Mouse (Mus musculus) cerebellum, adult 11 months (tissue): ENCODE results near the gene Oit1.

Source experiments
- DNase-seq: peaks from one replicate; pipeline ENCODE4 v3.0.0; 2022

Gene Oit1

DNA sequence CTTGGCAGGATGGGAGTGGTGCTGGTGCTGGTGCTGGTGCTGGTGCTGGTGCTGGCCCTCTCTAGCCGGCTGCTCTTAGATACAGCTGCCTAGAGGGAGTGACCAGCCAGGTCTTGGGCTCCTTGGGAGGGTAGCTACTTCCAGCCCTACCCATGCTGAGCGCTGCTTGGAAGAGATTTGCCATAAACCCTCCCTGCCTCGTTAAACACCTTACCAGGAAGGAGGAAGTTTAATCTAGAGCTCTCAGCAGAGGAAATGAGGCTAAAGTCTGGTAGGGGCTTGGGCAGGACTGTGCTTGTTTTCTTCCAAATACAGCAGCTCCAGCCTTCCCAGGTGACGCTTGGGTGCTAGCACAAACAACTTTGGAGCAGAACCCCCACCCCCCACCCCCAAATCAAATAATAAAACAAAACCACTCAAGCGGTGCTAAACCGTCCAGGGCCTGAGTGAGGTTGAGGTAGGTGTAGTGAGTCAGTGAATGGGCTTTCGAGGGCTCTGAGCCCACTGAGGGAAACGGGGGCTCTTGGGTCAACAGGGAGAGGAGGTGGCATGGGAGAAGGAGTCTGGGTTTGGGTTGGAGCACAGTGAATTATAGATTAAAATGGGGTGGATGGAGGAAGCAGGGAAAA, at the start of gene Oit1:
Gene Oit1 (minus strand): TSS at position 70 of the 629 bp plus-strand sequence.
- DNase-seq: no peak

DNA sequence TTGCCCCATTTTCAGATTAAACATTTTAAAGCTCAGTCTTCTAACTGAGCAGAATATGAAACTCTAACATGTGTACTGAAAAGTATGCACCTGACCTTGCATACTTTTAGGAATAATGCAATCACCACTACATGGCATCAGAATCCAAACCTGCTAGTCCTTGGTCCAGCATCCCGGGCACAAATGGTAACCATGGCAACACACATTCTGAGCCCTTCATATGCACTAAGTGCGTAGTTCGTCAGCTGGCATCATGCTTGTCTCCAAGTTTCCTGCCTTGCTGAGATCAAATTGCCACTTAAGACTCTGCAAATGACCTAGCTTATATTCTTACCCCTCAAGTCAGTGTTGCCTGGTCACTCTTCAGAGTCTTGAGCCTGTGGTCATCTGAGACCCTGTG, 44.3 kb upstream of the Oit1 start:
- no peak for DNase-seq

- no peak for DNase-seq
Measured at GRCm38 (mm10) chr14:8421199-8421787, 42.7 kb upstream of the Oit1 start.

GRCm38 (mm10) chr14:8418610-8419009, 40.1 kb upstream of the Oit1 start:
- no peak for DNase-seq

GRCm38 (mm10) chr14:8405946-8406345, 27.4 kb upstream of the Oit1 start:
- DNase-seq: no peak

DNA sequence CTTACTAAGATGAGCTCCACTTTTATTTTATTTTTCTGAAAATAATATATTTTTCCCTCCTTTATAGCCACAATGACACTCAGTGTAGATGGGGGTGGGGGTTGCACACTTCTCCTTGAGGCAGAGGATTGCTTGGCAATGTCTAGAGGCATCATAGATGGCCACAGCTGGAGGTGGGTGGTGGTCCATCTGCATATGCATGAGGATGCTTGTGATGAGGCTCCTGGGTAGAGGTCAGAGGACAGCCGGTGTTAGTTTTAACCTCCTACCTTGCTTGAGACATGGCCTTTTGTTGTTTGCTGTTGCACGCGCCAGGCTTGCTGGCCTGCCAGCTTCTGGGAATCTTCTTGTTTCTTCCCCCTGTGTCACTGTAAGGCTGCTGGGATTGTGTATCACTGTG, 24.8 kb upstream of the Oit1 start:
- DNase-seq: no peak

- DNase-seq: no peak
Measured at GRCm38 (mm10) chr14:8398507-8398906, 20.0 kb upstream of the Oit1 start.

GRCm38 (mm10) chr14:8395690-8396287, 17.2 kb upstream of the Oit1 start:
- no peak for DNase-seq

DNA sequence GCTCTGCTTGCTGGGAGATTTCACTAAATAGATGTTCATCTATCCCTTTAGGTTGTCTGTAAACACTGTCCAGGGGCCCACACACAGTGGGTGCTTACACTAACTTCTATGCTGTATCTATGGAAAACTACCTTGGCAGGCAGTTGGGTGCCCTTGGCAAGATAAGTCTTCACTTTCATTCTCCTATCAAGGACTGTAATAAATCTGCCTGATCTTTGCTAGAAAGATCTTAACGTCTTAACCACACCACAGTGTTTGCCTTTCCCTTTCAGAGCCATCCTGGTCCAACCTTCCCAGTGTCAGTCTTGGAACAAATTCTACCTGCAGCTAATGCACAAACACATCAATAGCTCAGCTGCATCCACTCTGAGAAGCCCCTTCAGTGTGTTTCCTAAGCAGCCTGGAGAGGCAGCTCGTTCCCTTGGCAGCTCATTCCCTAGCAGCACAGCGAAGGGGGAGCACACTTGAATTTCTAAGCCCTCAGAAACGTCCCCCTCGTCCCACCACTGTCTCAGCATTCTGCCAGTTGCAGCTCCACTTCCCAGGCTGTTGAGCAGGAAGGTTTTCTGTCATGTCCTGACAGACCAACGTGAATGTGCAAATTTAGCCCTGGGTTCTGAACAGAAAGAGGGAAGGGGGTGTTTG, 13.7 kb upstream of the Oit1 start:
- no peak for DNase-seq

DNA sequence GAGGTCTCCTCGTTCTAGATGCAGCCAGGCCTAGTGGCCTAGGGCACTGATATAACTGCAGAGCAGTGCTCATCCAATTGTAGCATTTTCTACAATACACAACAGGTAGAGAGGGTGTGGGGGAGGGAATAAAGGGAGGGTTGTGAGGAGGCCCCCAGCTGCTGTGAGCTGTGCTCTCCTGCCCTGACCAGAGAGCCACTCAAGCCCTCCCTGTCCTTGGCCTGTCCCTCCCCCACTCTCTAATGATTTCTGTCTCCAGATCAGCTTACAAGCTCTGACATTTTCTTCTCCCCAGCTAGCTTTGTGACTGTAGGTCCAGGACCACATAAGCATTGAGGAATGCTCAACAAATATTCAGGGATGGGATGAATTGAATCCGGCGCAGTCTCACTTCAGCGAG, 9.2 kb downstream of the Oit1 start:
- no peak for DNase-seq

DNA sequence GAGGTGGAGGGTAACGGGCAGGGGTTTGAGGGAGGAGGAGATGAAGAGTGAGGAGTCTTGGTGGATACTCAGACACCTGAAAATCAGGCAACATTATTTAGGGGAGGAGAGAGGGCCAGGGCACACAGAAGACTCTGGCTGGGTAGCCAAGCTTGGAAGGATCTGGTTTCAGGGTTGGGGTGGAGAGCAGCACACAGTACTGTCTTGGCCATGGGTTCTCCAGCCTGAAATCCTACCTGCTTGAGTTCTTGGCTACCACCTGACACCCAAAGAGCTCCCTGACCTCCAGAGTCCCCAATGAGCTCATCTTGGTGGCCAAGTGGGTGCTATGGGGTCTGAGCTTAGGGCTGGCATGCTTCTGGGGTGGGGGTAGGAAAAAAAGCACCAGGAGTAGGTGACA, 9.7 kb downstream of the Oit1 start:
- no peak for DNase-seq

- DNase-seq: no peak
Measured at GRCm38 (mm10) chr14:8367727-8368520, 10.6 kb downstream of the Oit1 start.

DNA sequence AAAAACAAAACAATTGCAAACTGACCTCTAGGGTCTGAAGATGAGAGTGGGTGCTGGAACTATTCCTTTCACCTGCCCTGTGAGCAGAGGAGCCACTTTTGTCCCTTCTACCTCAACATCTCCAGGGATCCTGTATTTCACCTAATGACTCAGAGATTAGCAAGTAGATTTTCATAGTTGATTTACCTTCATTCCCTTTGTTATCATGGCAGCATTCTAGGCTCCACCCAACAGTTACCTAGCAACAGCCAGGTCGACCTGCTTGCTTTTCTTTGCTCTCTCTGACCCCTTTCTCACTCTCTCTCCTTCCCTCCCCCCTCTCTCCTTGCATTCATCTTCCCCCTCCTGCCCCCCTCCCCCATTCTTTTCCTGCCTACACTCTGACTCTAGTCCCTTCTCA, 11.4 kb downstream of the Oit1 start:
- no peak for DNase-seq

GRCm38 (mm10) chr14:8365833-8366232, 12.7 kb downstream of the Oit1 start:
- DNase-seq: no peak

- DNase-seq: no peak
Measured at GRCm38 (mm10) chr14:8356836-8357235, 21.7 kb downstream of the Oit1 start.

- peak; percentile 58 for DNase-seq
Measured at GRCm38 (mm10) chr14:8355999-8356501, 22.5 kb downstream of the Oit1 start.

DNA sequence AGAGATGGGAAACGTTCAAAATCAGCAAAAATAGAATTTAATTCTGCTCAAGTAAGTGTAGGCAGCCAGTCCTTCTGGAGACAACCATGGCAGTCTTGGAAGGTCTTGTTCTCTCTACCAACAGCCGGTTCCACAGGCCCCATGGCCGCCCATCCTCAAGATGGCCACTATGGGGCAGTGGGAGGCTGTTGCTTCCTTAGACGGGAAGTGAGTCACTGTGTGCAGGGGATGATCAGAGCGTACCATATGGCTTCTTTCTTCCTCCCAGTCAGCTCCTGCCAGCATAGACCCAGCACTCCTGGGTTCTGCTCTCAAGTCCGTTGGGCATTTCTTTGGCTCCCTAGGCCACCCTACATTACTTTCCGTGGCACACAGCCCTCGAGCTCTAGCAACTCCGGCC, 29.6 kb downstream of the Oit1 start:
- DNase-seq: no peak

DNA sequence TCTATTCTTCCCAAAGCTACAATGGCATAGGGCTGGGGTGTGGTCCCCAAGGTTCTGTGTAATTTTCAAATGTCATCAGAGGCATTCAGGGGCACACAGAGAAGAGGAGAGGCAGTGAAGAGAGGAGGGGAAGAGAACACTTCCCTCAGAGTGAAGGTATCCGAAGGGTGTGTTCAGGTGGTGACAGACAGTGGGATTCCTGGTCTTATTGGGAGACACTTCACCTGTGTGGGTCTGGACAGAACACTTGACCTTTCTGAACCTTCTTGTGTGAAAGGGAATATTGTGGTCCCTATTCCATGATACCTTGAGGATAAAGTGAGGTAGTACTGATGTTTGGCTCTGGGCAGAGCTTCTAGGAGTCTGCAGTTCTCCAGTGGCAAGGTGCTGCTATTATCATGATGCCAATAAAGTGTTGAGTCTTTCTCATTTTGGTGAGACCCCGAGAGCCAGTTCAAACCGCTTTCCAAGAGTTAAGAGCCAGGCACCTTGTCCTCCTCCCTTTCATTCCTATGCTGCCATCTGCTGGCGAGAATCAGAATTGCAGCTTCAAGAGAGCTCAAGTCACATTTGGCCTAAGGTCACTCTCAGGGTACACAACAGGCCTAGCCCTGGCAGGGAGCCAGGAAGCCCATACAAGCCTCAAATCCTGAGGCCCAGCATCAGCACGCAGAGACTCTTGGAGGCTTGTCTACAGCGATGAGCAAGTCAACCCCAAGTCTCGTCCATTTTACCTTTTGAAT, 32.1 kb downstream of the Oit1 start:
- peak; percentile 87 for DNase-seq

DNA sequence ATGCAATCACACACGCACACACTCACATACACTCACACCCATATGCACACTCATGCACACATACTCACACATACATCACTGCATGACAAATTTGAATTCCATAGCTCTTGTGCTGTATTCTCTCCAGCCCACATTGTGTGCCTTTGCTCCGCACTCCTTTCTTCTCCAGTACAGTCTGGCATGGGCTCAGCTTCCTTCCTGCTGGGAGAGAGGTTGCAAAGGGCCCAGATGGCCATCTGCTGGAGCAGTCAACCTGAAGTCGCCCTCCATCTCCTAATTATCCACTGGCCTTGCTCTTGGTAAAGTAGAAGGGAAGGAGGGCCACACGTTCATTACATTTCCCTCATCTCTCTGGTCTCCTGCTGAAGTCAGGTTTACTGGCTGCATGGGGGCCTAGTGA, 33.0 kb downstream of the Oit1 start:
- DNase-seq: peak; percentile 69

- no peak for DNase-seq
Measured at GRCm38 (mm10) chr14:8342509-8343106, 35.9 kb downstream of the Oit1 start.

- no peak for DNase-seq
Measured at GRCm38 (mm10) chr14:8340226-8340625, 38.3 kb downstream of the Oit1 start.

- no peak for DNase-seq
Measured at GRCm38 (mm10) chr14:8335947-8336346, 42.6 kb downstream of the Oit1 start.
